Mouse (Mus musculus) midbrain, embryonic 12.5 days (tissue): Measurements from ENCODE around the gene Kcnk13. TPM values are rescaled to one million over a fixed set of nuclear protein-coding genes. Genes with fewer than 3 reads are reported as not detected.

Experiments
- ATAC-seq: fragments of 200-750 bp; cut with Nextera tagmentation; 2 replicates; pipeline ENCODE4 v1.8.0; 2017; ENCODE audit warnings: low read depth, moderate TSS enrichment, moderate library complexity; ENCODE audit not compliant: low FRiP score
- H3K27ac ChIP-seq: fragments of 300-500 bp; sonication (generic); replicated peaks from 2 replicates; pipeline ENCODE4 v1.5.1; 2016; ENCODE audit warnings: mild to moderate bottlenecking
- H3K27me3 ChIP-seq: fragments of 300-500 bp; sonication (generic); 2 replicates; pipeline ENCODE4 v1.6.1; 2016; ENCODE audit warnings: mild to moderate bottlenecking
- H3K36me3 ChIP-seq: fragments of 300-500 bp; sonication (generic); 2 replicates; pipeline ENCODE4 v1.6.1; 2016
- H3K4me1 ChIP-seq: fragments of 300-500 bp; sonication (generic); 2 replicates; pipeline ENCODE4 v1.6.1; 2016
- H3K4me2 ChIP-seq: fragments of 300-500 bp; sonication (generic); replicated peaks from 2 replicates; pipeline ENCODE4 v1.6.1; 2016; ENCODE audit warnings: mild to moderate bottlenecking, moderate library complexity
- H3K4me3 ChIP-seq: fragments of 300-500 bp; sonication (generic); 2 replicates; pipeline ENCODE4 v1.5.1; 2016; ENCODE audit warnings: mild to moderate bottlenecking
- H3K9ac ChIP-seq: fragments of 300-500 bp; sonication (generic); replicated peaks from 2 replicates; pipeline ENCODE4 v1.6.1; 2016; ENCODE audit warnings: mild to moderate bottlenecking, moderate library complexity
- H3K9me3 ChIP-seq: fragments of 300-500 bp; sonication (generic); 2 replicates; pipeline ENCODE4 v1.6.1; 2016; ENCODE audit warnings: mild to moderate bottlenecking
- WGBS: fragments of 180-500 bp; shearing (Covaris S2); methylation state at CpG from one replicate; pipeline ENCODE4 v1.1.7; 2016; 5-methylcytosine and 5-hydroxymethylcytosine counted together
- microRNA-seq: library from miRNA; unstranded; fragments of <30 nt; microRNA quantifications from one replicate; pipeline ENCODE4, GENCODE M21; 2017
- polyA plus RNA-seq: library from polyadenylated mRNA; unstranded; fragments of >200 nt; fragmentation: Nextera tagmentation; extraction: Ambion mirVana; gene quantifications from 2 replicates; pipeline ENCODE4 v1.2.1, GENCODE M21; 2016

The Kcnk13 gene
- polyA plus RNA-seq, 1 experiment from 2014 or later = 0.22 TPM

DNA sequence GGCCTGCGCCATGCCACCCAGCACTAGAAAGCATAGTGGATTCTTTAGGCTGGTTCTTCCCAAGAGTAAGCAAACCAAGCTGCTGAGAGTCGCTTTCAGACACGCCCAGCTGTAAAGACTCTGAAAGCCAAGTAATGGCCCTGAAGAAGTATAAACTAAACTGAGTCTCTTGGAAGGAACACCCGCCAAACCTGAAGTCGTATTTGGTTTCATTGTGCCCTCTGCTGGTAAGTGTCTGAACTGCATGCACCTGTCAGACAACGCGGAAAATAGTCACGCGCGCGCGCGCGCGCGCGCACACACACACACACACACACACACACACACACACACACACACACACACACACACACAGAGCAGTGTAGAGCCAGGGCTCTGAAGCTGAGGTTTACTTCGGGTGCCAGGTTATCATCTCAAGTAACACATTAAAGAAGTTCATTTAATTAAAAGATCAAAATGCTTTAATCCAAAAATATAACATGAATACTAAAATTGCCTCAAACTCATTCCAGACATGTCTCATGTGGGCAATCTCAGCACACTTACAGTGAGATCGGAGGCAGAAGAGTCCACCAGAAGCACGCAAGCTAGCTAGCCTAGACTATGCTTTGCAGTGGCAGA is 142.1 kb downstream of the Kcnk13 start:
- no peaks in the 10 kb centered on the region for H3K36me3 ChIP-seq
- ATAC-seq = no peak
- WGBS = 23% methylated on average over 13 of the region's 20 CpGs
- peaks cover 9% of the 10 kb centered on the region; the same call in 1 of the 2 replicates for H3K27me3 ChIP-seq
- no peaks in the 10 kb centered on the region for H3K9me3 ChIP-seq
- no peak overlapping the region; the same call in 1 of the 2 replicates for H3K4me2 ChIP-seq
- no peak overlapping the region for H3K9ac ChIP-seq
- H3K27ac ChIP-seq = no peak overlapping the region
- peaks cover 7% of the 10 kb centered on the region for H3K4me1 ChIP-seq
- no peak overlapping the region for H3K4me3 ChIP-seq

- H3K4me3 ChIP-seq = no peak overlapping the region
- H3K36me3 ChIP-seq = peaks cover 6% of the 10 kb centered on the region; the same call in 1 of the 2 replicates
- H3K9ac ChIP-seq = no peak overlapping the region
- H3K9me3 ChIP-seq = no peaks in the 10 kb centered on the region
- peaks cover 12% of the 10 kb centered on the region for H3K4me1 ChIP-seq
- 56% methylated on average over 4 of the region's 4 CpGs for WGBS
- no peak overlapping the region for H3K4me2 ChIP-seq
- H3K27ac ChIP-seq = no peak overlapping the region
- ATAC-seq = no peak
- H3K27me3 ChIP-seq = peaks cover 7% of the 10 kb centered on the region; the same call in 1 of the 2 replicates
Observed at GRCm38 (mm10) chr12:100107436-100107835, 143.1 kb downstream of the Kcnk13 start.

GRCm38 (mm10) chr12:100109986-100110696 is 145.8 kb downstream of the Kcnk13 start, which contains the start of gene Psmc1:
TSS of gene Psmc1 (plus strand) at chr12:100110154.
- H3K4me1 ChIP-seq = peaks cover 12% of the 10 kb centered on the region
- H3K4me3 ChIP-seq = peak within 1 kb of the TSS; percentile 84
- H3K4me2 ChIP-seq = peak within 1 kb of the TSS; percentile 88
- ATAC-seq = peak; percentile 84
- H3K27ac ChIP-seq = peak within 1 kb of the TSS; percentile 85
- H3K27me3 ChIP-seq = peaks cover 3% of the 10 kb centered on the region; the same call in 1 of the 2 replicates
- under 1% methylated on average over 58 of the region's 58 CpGs for WGBS
- peak within 1 kb of the TSS; percentile 92 for H3K9ac ChIP-seq
- H3K36me3 ChIP-seq = peaks cover 29% of the 10 kb centered on the region
- no peaks in the 10 kb centered on the region for H3K9me3 ChIP-seq

Small RNA genes within 50 kb of the gene (microRNA-seq; reads per million reads assigned to microRNA genes)
- not detected for gene Gm23291

Other genes starting within 250 kb of the Kcnk13 start
- 16.7 and 17.4 TPM in 2 replicates for gene Efcab11, start 80.1 kb upstream of the Kcnk13 start, polyA plus RNA-seq
- gene Tdp1, start 80.0 kb upstream of the Kcnk13 start, polyA plus RNA-seq = 68.4 and 71.5 TPM in 2 replicates
- gene Psmc1, start 145.7 kb downstream of the Kcnk13 start, polyA plus RNA-seq = 328 TPM in 2 replicates
- gene Nrde2, start 195.2 kb downstream of the Kcnk13 start, polyA plus RNA-seq = 14.9 and 15.4 TPM in 2 replicates
- gene Calm1, start 234.9 kb downstream of the Kcnk13 start, polyA plus RNA-seq = 1,734 and 1,740 TPM in 2 replicates